Mouse (Mus musculus) lung, adult 2 months (tissue): Measurements from ENCODE around the gene Psmc1.

Source experiments
- CTCF ChIP-seq: fragments of 200-500 bp; IDR thresholded peaks from 2 replicates; pipeline ENCODE4 v1.5.1; 2011; ENCODE audit warnings: mild to moderate bottlenecking, low read length, control low read depth; ENCODE audit not compliant: insufficient read depth
- POLR2A ChIP-seq: fragments of 200-500 bp; IDR thresholded peaks from 2 replicates; pipeline ENCODE4 v1.6.1; 2011; ENCODE audit warnings: low read depth, mild to moderate bottlenecking, control low read depth, low read length, borderline replicate concordance; ENCODE audit errors: extremely low read depth

- TF ChIP-seq CTCF (no peak), POLR2A (no peak)
These were observed 47.4 kb upstream of the Psmc1 start for GRCm38 (mm10) chr12:100062584-100062983.
